Mouse (Mus musculus) gastrocnemius, adult 2 months (tissue): ENCODE measurements around the gene Glyctk. TPM values are rescaled to one million over a fixed set of nuclear protein-coding genes. Genes with fewer than 3 reads are reported as not detected.

Experiments used
- DNase-seq: peaks from one replicate; pipeline ENCODE4 v3.0.0; 2022
- H3K27ac ChIP-seq: fragments of 200-600 bp; 2 replicates; pipeline ENCODE4 v1.8.1; 2022; ENCODE audit warnings: mild to moderate bottlenecking
- H3K4me3 ChIP-seq: fragments of 200-600 bp; 2 replicates; pipeline ENCODE4 v1.8.1; 2022; ENCODE audit warnings: mild to moderate bottlenecking, moderate library complexity
- CTCF ChIP-seq: fragments of 200-600 bp; IDR thresholded peaks from 2 replicates; pipeline ENCODE4 v1.8.1; 2022; ENCODE audit warnings: antibody characterized with exemption, mild to moderate bottlenecking, moderate library complexity
- intact Hi-C: fragments of 180-260 bp; cut with DNase I; formaldehyde crosslinking; loops from one replicate; pipeline ENCODE4 v1.15.1; 2025
- total RNA-seq, 2 experiments: library from RNA; stranded (reverse); gene quantifications; 2 replicates each; pipeline ENCODE4 v1.2.3; 2021

Glyctk gene
- total RNA-seq, 2 experiments from 2014 or later: 0.61 to 2.8 TPM

- no peak overlapping the region for H3K4me3 ChIP-seq
- no peak for DNase-seq
- intact Hi-C loops: no loop called here
- H3K27ac ChIP-seq: no peak overlapping the region
- no peak for TF ChIP-seq CTCF
Observed at GRCm38 (mm10) chr9:106193930-106194807, 36.2 kb upstream of the Glyctk start.

- TF ChIP-seq CTCF: no peak
- Histone ChIP-seq H3K27ac (no peak overlapping the region), H3K4me3 (no peak overlapping the region)
- intact Hi-C loops: no loop called here
- DNase-seq: no peak
Observed at GRCm38 (mm10) chr9:106192998-106193397, 35.1 kb upstream of the Glyctk start.

- intact Hi-C loops: no loop called here
- Histone ChIP-seq H3K27ac (no peak overlapping the region), H3K4me3 (no peak overlapping the region)
- no peak for TF ChIP-seq CTCF
- DNase-seq: no peak
Observed at GRCm38 (mm10) chr9:106192024-106192423, 34.1 kb upstream of the Glyctk start.

GRCm38 (mm10) chr9:106191355-106191754 lies 33.4 kb upstream of the Glyctk start:
- intact Hi-C loops: no loop called here
- TF ChIP-seq CTCF: no peak
- Histone ChIP-seq H3K4me3 (no peak overlapping the region), H3K27ac (no peak overlapping the region)
- DNase-seq: no peak

- Histone ChIP-seq H3K27ac (no peak overlapping the region), H3K4me3 (no peak overlapping the region)
- no peak for TF ChIP-seq CTCF
- intact Hi-C loops: no loop called here
- DNase-seq: no peak
Observed at GRCm38 (mm10) chr9:106183996-106184395, 26.1 kb upstream of the Glyctk start.

GRCm38 (mm10) chr9:106182146-106182545 lies 24.2 kb upstream of the Glyctk start:
- TF ChIP-seq CTCF: no peak
- no peak for DNase-seq
- Histone ChIP-seq H3K27ac (no peak overlapping the region), H3K4me3 (no peak overlapping the region)
- intact Hi-C loops: no loop called here

GRCm38 (mm10) chr9:106179964-106180363 lies 22.0 kb upstream of the Glyctk start:
- H3K4me3 ChIP-seq: no peak overlapping the region
- intact Hi-C loops: loop anchor here (10.0 kb wide), 1 partner anchor 245 kb away; the partner anchor contains the start of gene Rpl29
- no peak overlapping the region for H3K27ac ChIP-seq
- TF ChIP-seq CTCF: no peak
- DNase-seq: no peak

GRCm38 (mm10) chr9:106179454-106179853 lies 21.5 kb upstream of the Glyctk start:
- no peak for DNase-seq
- no peak overlapping the region for H3K4me3 ChIP-seq
- no peak overlapping the region for H3K27ac ChIP-seq
- intact Hi-C loops: loop anchor here (10.0 kb wide), 1 partner anchor 245 kb away; the partner anchor contains the start of gene Rpl29
- TF ChIP-seq CTCF: no peak

GRCm38 (mm10) chr9:106177799-106178198 lies 19.9 kb upstream of the Glyctk start:
- Histone ChIP-seq H3K4me3 (no peak overlapping the region), H3K27ac (peak overlapping the region; percentile 1; the same call in 1 of the 2 replicates)
- intact Hi-C loops: loop anchor here (10.0 kb wide), 1 partner anchor 247 kb away; the partner anchor contains the start of gene Rpl29
- TF ChIP-seq CTCF: no peak
- no peak for DNase-seq

- TF ChIP-seq CTCF: no peak
- H3K27ac ChIP-seq: 0 out of 2 replicates have a peak overlapping the region, but pooled peaks have one; percentile 55
- intact Hi-C loops: loop anchor here (10.0 kb wide), 1 partner anchor 248 kb away; the partner anchor contains the start of gene Rpl29
- no peak for DNase-seq
- no peak overlapping the region for H3K4me3 ChIP-seq
Observed at GRCm38 (mm10) chr9:106176769-106177168, 18.8 kb upstream of the Glyctk start.

GRCm38 (mm10) chr9:106175552-106176200 lies 17.7 kb upstream of the Glyctk start:
- Histone ChIP-seq H3K4me3 (no peak overlapping the region; the same call in 1 of the 2 replicates), H3K27ac (peak overlapping the region; percentile 55)
- DNase-seq: no peak
- intact Hi-C loops: loop anchor here (10.0 kb wide), 1 partner anchor 249 kb away; the partner anchor contains the start of gene Rpl29
- TF ChIP-seq CTCF: no peak

- peak overlapping the region; percentile 98; the same call in 1 of the 2 replicates for H3K27ac ChIP-seq
- intact Hi-C loops: loop anchor here (5.0 to 10.0 kb wide), 2 partner anchors 109 to 251 kb away; partner anchors contain the start of genes Poc1a and Rpl29
- peak overlapping the region; percentile 91 for H3K4me3 ChIP-seq
- no peak for DNase-seq
- TF ChIP-seq CTCF: no peak
Observed at GRCm38 (mm10) chr9:106173363-106173762, 15.4 kb upstream of the Glyctk start.

GRCm38 (mm10) chr9:106172527-106172926 lies 14.6 kb upstream of the Glyctk start:
- Histone ChIP-seq H3K27ac (peak overlapping the region; percentile 98), H3K4me3 (peak overlapping the region; percentile 91)
- TF ChIP-seq CTCF: no peak
- intact Hi-C loops: loop anchor here (5.0 to 10.0 kb wide), 2 partner anchors 110 to 252 kb away; partner anchors contain the start of genes Poc1a and Rpl29
- no peak for DNase-seq
